Mouse (Mus musculus) liver (tissue): Measurements from ENCODE around the gene Tmem30c.
A peak's percentile ranks its signal among the peaks of the same experiment; 100 is the strongest.
"Not testable (repeated sequence)": the region's sequence is repeated elsewhere in the genome, so short reads cannot be mapped to it uniquely, and the experiment has no call there.

Experiments used
- DNase-seq: peaks from one replicate; pipeline ENCODE4 v3.0.0-alpha.2; 2020; ENCODE audit warnings: mixed read lengths

Gene Tmem30c

DNA sequence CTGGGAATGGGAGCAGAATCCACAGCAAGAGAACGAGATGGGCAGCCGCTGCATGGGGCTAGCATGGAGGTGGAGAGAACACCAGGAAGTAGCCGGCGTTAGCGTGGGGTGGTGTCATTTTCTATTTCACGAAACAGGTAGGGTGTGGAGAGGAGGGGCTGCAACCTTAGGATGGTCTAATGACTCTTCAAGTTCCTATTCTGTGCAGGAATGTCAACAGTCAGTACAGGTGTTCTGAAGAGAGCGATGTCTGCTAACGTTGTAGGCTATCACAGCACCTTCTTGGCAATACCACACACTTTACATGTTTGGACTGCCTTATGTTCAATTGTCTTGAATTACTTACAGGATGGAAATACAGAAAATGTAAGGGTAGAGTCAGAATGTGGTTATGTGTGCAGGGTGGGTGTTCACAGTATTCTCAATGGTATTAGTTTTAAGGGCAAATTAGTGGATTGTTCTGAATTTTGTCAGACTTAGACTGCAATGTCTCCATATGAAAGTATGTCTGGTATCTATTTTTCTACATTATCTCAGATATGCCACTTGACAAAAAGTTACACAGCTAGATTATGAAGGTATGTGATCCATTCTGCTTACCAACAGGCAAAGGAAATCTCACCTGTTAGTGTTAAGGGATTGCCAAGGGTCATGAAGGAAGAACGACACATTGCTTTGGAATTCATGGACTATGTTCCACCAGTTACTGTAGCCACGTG, 2.7 kb upstream of the Tmem30c start:
- DNase-seq: no peak

DNA sequence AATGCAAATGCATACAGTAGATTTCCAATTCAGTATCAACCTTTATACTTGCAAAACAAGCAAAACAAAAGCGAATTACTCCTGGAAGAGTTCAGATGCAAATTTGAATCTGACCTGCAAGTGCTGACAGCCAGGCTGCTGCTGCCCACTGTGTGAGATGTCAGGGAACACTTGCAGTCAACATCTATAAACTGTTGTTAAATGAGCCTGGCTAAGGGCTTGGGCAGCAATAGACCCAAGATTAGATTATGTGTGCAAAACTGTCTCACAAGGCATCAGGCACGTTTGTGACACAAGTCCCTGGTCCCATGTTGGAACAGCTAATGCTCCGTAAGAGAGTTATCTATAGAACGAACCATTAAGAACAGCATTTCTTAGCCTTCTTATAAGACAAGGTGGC, 369 bp downstream of the Tmem30c start:
- DNase-seq: no peak

DNA sequence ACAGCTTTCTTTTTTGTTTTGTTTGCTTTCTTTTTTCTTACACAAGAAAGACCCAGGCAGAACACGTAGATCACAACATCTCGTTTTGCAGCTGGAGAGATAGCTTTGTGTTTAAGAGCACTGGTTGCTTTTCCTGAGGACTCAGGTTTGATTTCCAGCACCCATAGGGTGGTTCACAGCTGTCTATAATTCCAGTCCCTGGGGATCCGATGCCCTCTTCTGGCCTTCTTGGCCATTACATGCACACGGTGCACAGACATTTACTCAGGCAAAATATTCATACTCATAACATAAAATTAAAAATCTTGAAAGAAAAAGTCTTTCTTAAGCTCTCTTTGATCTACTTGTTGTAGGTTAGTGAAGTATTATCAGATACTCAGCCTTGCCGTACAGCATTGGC, 969 bp downstream of the Tmem30c start:
- DNase-seq: no peak

GRCm38 (mm10) chr16:57281417-57281816, 11.2 kb downstream of the Tmem30c start:
- DNase-seq: no peak

DNA sequence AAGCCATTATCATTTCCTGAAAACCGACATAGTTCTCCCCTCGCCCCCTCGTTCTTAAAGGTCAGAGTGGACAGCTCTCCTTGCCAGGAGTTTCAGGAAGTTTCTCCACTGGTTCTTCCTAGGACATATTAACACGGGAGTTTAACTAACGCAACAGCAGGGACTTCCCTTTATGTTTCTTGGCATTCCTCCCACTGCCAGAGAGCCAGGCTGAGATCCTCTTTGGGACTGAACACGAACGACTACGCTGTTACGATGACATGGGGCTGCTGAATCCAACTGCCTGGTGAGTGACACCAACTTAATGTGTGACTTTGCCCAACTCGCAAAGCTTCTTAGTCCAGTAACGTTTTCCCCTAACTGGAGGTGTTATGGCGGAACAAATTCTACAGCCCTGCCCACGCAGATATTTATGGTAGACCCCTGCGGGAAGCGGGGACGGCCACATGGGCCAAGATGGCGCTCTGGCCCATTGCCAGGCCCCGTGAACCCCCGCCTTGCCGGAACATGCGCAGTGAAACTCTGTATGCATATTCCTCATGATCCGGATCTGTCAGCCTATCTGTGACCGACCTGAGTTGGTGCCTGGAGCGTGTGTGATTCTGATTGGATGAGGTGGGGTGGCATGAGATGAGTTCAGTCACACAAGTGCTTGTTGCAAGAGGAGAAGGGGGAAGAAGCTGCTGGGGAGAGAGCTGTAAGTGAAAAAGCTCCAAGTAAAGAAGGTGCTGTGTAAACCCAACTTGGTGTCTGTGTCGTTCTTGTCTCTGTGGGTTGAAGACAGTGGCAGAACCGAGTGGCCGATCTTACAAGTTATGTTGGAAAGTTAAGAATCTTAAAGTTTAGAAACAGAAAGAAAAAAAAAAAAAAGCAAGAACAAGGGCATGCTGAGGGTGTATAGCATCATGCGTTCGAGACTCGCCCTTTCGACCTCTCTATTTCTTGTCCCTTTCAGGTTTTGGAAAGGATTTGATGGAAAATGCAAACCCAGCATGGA, 12.1 kb downstream of the Tmem30c start:
- DNase-seq: no peak

GRCm38 (mm10) chr16:57278976-57279626, 13.6 kb downstream of the Tmem30c start:
- no peak for DNase-seq

- no peak for DNase-seq
These were observed 22.9 kb downstream of the Tmem30c start for GRCm38 (mm10) chr16:57269751-57270150.

- no peak for DNase-seq
These were observed 24.4 kb downstream of the Tmem30c start for GRCm38 (mm10) chr16:57268058-57268841.

DNA sequence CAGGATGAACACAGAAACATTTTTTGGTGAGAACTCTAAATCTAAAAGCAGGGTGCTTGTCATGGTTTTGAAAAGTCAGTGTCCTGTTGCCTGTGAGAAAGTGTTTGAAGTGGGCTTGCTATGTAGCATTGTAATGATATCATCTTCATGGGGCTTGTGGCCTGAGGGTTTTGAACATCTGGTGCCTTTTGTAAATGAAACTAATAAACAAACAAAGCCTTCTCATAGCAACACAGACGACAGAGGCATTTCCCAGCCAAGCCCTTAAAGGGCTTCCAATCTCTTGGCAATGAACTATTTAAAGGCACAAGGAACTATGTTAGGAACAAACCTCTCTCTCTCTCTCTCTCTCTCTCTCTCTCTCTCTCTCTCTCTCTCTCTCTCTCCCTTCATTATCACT, 25.6 kb downstream of the Tmem30c start:
- DNase-seq: no peak

GRCm38 (mm10) chr16:57260152-57260551, 32.5 kb downstream of the Tmem30c start:
- no peak for DNase-seq

DNA sequence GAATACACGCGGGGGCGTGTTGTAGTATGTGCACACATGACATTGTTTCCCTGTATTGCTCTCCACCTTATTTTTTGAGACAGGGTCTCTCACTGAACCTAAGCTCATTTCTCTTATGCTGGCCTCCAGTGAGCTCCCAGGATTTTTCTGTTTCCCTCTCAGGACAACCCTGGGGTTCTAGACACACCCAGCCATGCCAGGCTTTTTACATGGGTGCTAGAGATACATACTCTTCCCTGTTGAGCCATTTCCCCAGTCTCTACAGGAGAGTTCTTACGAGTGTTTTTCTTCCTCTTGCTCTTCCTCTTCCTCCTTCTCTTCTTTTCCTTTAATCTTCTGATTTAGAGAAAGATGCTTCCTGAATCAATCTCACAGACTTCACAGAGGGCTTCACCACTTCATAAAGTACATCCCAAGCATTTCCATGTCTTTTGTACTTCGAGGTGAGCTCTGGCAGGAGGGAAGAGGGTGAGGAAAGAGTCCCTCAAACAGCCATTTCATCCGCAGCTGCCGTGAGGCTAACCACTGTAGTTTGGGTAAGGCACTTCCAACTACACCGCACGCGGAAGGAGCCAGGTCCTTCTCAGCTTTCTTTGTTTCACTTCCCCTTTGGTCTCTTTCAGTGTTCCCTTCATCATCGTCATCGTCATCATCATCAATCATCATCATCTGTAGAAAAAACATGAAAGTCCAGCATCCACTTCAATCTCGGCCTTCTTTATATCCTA, 33.1 kb downstream of the Tmem30c start:
- no peak for DNase-seq

- DNase-seq: no peak
These were observed 40.9 kb downstream of the Tmem30c start for GRCm38 (mm10) chr16:57251589-57252421.

DNA sequence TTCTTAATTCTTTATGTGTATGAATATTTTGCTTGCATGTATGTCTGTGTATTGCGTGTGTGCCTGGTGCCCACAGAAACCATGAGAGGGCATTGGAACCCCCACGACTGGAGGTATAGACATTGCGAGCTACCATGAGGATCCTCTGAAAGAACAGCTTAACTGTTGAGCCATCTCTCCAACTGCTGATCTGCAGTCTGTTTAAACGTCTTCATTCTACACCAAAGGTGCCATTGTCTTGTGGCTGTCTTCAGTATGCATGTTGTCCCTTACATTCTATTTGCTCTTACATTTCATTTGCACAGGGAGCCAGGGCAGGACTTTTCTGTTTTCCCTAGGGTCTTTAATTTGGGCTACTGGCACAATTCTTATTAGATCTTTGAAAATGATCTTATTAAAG, 41.7 kb downstream of the Tmem30c start:
- no peak for DNase-seq

DNA sequence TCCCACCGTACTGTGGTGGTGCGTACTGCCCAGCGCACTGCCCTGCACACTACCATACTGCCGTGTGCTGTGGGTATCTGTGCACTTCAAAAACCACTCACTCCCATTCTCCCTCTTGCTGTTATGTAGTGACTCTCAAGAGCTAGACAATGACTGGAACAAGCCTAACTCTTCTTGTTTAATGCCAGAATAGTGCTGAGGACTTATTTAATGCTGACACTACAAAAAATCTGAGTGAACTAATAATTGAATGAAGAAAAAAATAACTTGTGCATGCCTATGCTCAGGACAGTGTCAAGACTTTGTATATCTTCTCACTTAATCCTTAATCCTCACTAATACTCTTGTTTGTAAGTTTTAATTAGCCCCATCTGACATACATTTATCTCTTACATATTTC, 45.2 kb downstream of the Tmem30c start:
- DNase-seq: no peak

DNA sequence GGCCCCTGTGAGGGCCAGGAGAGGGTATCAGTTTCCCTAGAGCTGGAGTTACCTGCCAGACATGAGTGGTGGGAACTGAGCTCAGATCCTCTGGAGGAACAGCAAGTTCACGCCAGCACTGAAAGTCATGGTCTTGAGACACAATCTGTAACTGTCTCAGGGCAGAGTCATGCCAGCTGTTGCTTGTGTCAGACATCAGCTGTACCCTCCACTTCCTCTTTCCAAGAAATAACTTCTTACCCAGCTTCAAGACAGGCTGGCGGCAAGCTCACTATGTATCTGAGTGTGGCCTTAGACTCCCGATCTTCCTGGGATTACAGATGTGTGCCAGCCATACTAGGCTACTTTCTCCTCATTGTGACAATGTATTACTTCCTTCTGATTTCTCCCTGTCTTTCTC, 46.1 kb downstream of the Tmem30c start:
- no peak for DNase-seq

- DNase-seq: peak; percentile 71
These were observed 48.8 kb downstream of the Tmem30c start for GRCm38 (mm10) chr16:57243858-57244248.

GRCm38 (mm10) chr16:57243205-57243857, 49.3 kb downstream of the Tmem30c start:
- DNase-seq: no peak

DNA sequence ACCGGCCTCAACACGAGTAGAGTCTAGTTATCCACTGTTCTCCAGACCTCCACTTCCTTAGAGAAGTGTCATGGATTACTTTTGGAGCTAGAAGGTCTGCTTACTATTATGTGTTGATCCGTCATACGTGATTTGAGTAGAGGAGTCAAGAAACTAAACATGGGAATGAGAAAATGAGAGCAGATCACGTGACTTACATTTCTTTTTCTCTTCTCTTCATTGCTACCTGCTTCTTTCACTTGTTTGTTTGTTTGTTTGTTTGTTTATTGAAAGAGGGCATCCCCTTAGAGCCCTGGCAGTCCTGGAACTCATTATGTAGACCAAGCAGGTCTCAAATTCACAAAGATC, 49.8 kb downstream of the Tmem30c start:
- DNase-seq: no peak

- DNase-seq: no peak
These were observed 56.7 kb downstream of the Tmem30c start for GRCm38 (mm10) chr16:57235871-57236510.

DNA sequence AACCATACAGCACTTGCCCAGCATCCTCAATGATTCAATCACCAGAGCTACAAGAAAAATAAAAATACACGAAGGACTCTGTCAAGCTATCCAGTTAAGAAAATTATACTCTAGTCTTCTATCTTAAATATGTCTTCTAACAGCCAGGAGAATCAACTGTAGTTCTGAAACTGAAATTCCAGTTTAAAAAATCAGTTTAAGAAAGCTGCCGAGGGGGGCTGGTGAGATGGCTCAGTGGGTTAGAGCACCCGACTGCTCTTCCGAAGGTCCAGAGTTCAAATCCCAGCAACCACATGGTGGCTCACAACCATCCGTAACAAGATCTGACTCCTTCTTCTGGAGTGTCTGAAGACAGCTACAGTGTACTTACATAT, 60.7 kb downstream of the Tmem30c start:
- not testable (repeated sequence) for DNase-seq
